Mouse (Mus musculus) spleen, adult 18-20 months (tissue): ENCODE results near the gene Tiam1.

Source experiments
- DNase-seq, 2 experiments: peaks; one replicate each; pipeline ENCODE4 v3.0.0; 2022; ENCODE audit warnings: mixed read lengths in 2 of 2

Tiam1 gene

GRCm38 (mm10) chr16:90142574-90143415 lies 774 bp downstream of the Tiam1 start:
- peak in 1 of 2 experiments; percentile 28 for DNase-seq

- no peak for DNase-seq
Observed at GRCm38 (mm10) chr16:90142247-90142573, 1.4 kb downstream of the Tiam1 start.

GRCm38 (mm10) chr16:90141556-90141955 lies 2.0 kb downstream of the Tiam1 start:
- DNase-seq, result no peak

GRCm38 (mm10) chr16:90140571-90140970 lies 3.0 kb downstream of the Tiam1 start:
- DNase-seq, result no peak

- DNase-seq, result no peak
Observed at GRCm38 (mm10) chr16:90139696-90140095, 3.9 kb downstream of the Tiam1 start.

GRCm38 (mm10) chr16:90138151-90138550 lies 5.4 kb downstream of the Tiam1 start:
- no peak for DNase-seq

- no peak for DNase-seq
Observed at GRCm38 (mm10) chr16:90137175-90137574, 6.4 kb downstream of the Tiam1 start.

- DNase-seq, result no peak
Observed at GRCm38 (mm10) chr16:90135580-90135979, 8.0 kb downstream of the Tiam1 start.

- DNase-seq, result no peak
Observed at GRCm38 (mm10) chr16:90134351-90134750, 9.2 kb downstream of the Tiam1 start.

GRCm38 (mm10) chr16:90132816-90133215 lies 10.8 kb downstream of the Tiam1 start:
- DNase-seq, result no peak

- no peak for DNase-seq
Observed at GRCm38 (mm10) chr16:90132331-90132730, 11.2 kb downstream of the Tiam1 start.

- no peak for DNase-seq
Observed at GRCm38 (mm10) chr16:90128817-90129587, 14.6 kb downstream of the Tiam1 start.

- no peak for DNase-seq
Observed at GRCm38 (mm10) chr16:90128361-90128760, 15.2 kb downstream of the Tiam1 start.

GRCm38 (mm10) chr16:90125318-90126314 lies 18.0 kb downstream of the Tiam1 start:
- DNase-seq, result no peak

- no peak for DNase-seq
Observed at GRCm38 (mm10) chr16:90123091-90123490, 20.5 kb downstream of the Tiam1 start.

- no peak for DNase-seq
Observed at GRCm38 (mm10) chr16:90122439-90122838, 21.1 kb downstream of the Tiam1 start.

- no peak for DNase-seq
Observed at GRCm38 (mm10) chr16:90121799-90122198, 21.8 kb downstream of the Tiam1 start.

GRCm38 (mm10) chr16:90119969-90120368 lies 23.6 kb downstream of the Tiam1 start:
- DNase-seq, result no peak

GRCm38 (mm10) chr16:90116637-90117182 lies 26.9 kb downstream of the Tiam1 start:
- no peak for DNase-seq

GRCm38 (mm10) chr16:90112577-90113155 lies 30.9 kb downstream of the Tiam1 start:
- DNase-seq, result no peak

- DNase-seq, result no peak
Observed at GRCm38 (mm10) chr16:90109500-90109899, 34.1 kb downstream of the Tiam1 start.
